Mouse (Mus musculus): ENCODE measurements around the gene Glb1l. TPM values are rescaled to one million over a fixed set of nuclear protein-coding genes. Genes with fewer than 3 reads are reported as not detected.
"Not testable (repeated sequence)": the region's sequence is repeated elsewhere in the genome, so short reads cannot be mapped to it uniquely, and the experiment has no call there.

The Glb1l gene
- polyA plus RNA-seq, 1 experiment from 2014 or later = 15.5 TPM

DNA sequence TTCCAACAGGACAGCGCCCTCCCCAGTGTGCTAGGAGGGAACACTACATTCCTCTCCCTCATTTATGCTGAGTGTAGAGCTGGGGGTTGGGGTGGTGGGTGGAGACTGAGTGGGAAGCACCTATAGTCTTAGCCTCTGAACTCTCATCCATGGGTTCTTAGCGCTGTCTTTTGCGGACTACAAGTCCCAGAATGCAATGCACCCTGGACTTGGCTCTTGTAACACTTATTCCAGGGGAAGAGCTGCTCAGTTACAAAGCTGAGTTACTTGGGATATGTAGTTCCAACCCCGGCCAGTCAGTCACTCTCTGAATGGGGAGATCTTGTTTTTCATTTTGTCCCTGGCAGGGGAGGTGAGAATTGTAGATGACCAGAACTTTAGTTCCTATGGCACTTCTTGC is 34.2 kb upstream of the Glb1l start:
- no peak overlapping the region for H3K9ac ChIP-seq
- H3K4me1 ChIP-seq = peaks cover 13% of the 10 kb centered on the region
- H3K27ac ChIP-seq = no peak overlapping the region
- H3K36me3 ChIP-seq = no peaks in the 10 kb centered on the region; the same call in 1 of the 2 replicates
- H3K4me3 ChIP-seq (replicated peaks) = no peak overlapping the region
- H3K9me3 ChIP-seq = no peaks in the 10 kb centered on the region
- H3K27me3 ChIP-seq (replicated peaks) = no peaks in the 10 kb centered on the region
- 31% methylated on average over 4 of the region's 4 CpGs for WGBS
- peak; percentile 33; the same call in 1 of the 2 replicates for ATAC-seq (ENCODE audit: insufficient read depth, low FRiP score, low read depth)
- no peak overlapping the region for H3K4me2 ChIP-seq

DNA sequence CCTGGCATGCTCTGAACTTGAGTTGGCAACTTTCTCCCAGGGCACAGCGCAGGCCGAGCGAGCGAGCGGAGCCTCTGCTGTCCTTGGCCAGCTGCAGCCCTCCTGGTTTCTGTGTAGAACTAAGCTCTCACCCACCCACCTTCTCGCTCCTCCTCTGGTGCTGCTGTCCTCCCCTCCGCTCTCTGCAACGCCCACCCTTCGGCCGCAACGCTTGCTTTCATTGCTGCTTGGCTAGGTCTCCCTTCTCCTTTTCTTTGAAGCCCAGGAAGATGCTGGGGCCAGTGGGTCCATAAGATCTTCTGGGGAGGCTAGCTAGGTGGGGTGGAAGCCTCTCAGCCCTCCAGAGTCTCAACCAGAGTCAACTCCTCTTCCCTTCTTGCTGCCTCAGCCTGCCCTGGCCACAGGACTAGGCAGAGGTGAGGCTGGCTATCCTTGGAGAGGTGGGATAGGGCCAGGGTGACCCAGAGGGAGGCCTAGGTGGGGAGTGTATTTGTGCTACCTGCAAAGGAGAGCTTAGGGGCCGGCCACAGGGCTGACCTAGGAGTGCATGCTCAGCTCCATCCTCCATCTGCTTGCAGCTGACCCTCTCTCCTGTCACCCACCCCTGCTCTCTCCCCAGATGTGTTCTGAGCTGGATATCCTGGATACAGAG is 33.7 kb upstream of the Glb1l start:
- H3K27ac ChIP-seq = no peak overlapping the region
- WGBS = 93% methylated on average over 12 of the region's 12 CpGs
- no peak for ATAC-seq (ENCODE audit: insufficient read depth, low FRiP score, low read depth)
- no peak overlapping the region for H3K9ac ChIP-seq
- no peak overlapping the region for H3K4me2 ChIP-seq
- H3K4me3 ChIP-seq (replicated peaks) = no peak overlapping the region
- no peaks in the 10 kb centered on the region for H3K9me3 ChIP-seq
- peaks cover 13% of the 10 kb centered on the region for H3K4me1 ChIP-seq
- H3K36me3 ChIP-seq = no peaks in the 10 kb centered on the region; the same call in 1 of the 2 replicates
- no peaks in the 10 kb centered on the region for H3K27me3 ChIP-seq (replicated peaks)

DNA sequence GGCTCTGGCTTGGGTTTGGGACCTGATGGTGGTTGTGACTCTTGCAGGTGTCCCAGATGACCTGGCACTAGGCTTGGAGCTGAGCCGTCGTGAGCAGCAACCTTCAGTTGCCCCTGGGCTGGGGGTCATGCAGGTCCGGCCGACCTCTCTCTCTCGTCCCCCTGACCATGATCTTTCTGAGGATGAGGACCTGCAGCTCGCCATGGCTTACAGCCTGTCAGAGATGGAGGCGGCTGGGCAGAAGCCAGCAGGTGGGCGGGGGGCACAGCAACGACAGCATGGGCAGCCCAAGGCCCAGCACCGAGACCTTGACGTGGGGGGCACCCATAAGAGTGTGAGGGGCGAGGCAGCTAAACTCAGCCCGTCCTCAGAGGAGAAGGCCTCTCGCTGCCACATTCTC is 32.8 kb upstream of the Glb1l start:
- H3K9ac ChIP-seq = no peak overlapping the region
- WGBS = 84% methylated on average over 14 of the region's 14 CpGs
- peaks cover 11% of the 10 kb centered on the region for H3K4me1 ChIP-seq
- ATAC-seq (ENCODE audit: insufficient read depth, low FRiP score, low read depth) = no peak
- no peak overlapping the region for H3K27ac ChIP-seq
- no peak overlapping the region for H3K4me2 ChIP-seq
- H3K9me3 ChIP-seq = no peaks in the 10 kb centered on the region
- H3K4me3 ChIP-seq (replicated peaks) = no peak overlapping the region
- H3K36me3 ChIP-seq = no peaks in the 10 kb centered on the region; the same call in 1 of the 2 replicates
- no peaks in the 10 kb centered on the region for H3K27me3 ChIP-seq (replicated peaks)

DNA sequence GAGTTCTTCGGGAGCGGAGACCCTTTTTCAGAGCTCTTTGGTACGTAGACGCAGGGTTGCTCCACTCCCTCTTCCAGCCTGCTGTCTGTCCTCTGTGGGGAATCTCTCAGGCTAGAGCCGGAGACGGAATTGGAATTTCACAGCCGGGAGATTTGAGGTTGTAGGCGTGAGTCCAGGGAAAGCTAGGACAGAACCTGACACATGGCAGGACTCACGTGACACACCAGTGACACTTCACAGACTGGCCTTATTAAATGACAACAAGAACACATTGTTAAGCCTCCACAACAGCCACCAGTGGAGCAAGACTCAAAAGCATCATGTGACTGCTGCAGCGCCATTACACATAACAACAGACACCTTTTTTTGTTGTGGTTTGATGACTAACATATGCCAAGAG is 29.0 kb upstream of the Glb1l start:
- no peaks in the 10 kb centered on the region for H3K9me3 ChIP-seq
- WGBS = 83% methylated on average over 10 of the region's 10 CpGs
- no peak overlapping the region for H3K27ac ChIP-seq
- ATAC-seq (ENCODE audit: insufficient read depth, low FRiP score, low read depth) = no peak
- no peak overlapping the region for H3K4me3 ChIP-seq (replicated peaks)
- H3K4me1 ChIP-seq = peaks cover 12% of the 10 kb centered on the region; the same call in 1 of the 2 replicates
- H3K9ac ChIP-seq = no peak overlapping the region
- no peaks in the 10 kb centered on the region; the same call in 1 of the 2 replicates for H3K36me3 ChIP-seq
- H3K4me2 ChIP-seq = no peak overlapping the region
- no peaks in the 10 kb centered on the region for H3K27me3 ChIP-seq (replicated peaks)

DNA sequence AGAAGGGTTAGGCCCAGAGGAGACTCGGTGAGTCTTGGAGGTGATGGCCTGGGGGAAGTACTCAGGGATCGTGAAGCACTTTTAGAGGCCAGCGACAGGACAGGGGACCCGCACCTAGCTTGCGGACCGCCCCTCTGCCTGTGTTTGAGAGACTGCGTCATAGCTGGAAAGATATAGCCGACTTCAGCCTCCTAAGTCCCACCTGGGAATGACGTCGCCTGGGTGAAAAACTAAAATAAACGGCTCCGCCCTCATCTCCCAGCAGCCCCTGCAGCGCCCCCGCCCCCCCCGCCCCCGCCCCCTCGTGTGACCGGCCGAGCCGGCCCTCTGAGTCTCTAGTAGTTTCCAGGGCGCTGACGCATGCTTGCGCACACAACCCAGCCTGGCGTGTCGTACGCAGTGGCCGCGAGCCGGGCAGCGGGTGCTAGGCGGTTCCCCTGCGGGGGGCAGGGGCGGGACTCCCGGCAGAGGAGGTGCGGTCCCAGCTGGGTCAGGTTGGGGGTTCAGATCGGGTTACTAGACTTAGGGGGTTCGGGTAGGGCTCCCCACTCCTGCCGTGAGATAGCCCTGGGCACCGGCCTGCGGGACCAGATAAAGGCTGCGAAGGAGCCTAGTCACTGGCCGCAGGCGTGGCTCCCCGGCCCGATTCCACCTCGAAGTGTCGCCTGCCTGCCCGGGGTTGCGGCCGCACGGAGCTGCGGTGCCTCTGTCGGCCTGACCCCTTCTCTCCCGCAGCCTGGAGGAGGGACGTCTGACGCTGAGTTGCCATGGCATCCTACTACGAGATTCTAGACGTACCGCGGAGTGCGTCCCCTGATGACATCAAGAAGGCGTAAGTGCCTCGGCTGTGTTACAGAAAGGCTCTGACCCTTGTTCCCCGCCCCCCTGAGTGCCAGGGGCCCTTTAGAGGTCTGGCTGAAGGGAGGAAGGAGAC is 25.8 kb upstream of the Glb1l start, which contains the start of gene Dnajb2:
Gene Dnajb2, plus strand, starts transcription at position 290 of the 934 bp plus-strand sequence.
- no peaks in the 10 kb centered on the region for H3K27me3 ChIP-seq (replicated peaks)
- peaks cover 14% of the 10 kb centered on the region; the same call in 1 of the 2 replicates for H3K4me1 ChIP-seq
- no peaks in the 10 kb centered on the region for H3K9me3 ChIP-seq
- H3K4me3 ChIP-seq (replicated peaks) = peak within 1 kb of the TSS; percentile 72
- peak within 1 kb of the TSS; percentile 65 for H3K9ac ChIP-seq
- WGBS = under 1% methylated on average over 63 of the region's 64 CpGs
- peak within 1 kb of the TSS; percentile 97 for H3K4me2 ChIP-seq
- peak; percentile 94 for ATAC-seq (ENCODE audit: insufficient read depth, low FRiP score, low read depth)
- H3K27ac ChIP-seq = peak within 1 kb of the TSS; percentile 91
- no peaks in the 10 kb centered on the region for H3K36me3 ChIP-seq

DNA sequence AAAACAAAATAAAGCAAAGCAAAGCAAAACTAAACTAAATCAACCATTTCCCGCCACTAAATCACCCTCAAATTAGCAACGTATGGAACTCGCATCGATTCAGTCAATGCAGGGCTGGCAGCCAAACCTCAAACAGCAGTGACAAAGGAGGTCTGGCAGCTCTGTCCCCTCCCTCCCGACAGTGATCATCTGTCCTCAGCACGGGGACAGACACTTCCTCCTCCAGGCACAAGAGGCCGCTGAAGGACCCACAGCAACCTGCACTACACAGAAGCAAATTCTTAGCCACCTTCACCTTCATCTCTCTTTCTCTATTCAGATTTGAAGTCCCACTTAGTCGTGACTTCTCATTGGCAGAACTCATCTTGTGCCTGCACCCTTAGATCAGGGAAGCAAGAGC is 24.0 kb upstream of the Glb1l start:
- peak overlapping the region; percentile 33; the same call in 1 of the 2 replicates for H3K4me2 ChIP-seq
- WGBS = 3% methylated on average over 8 of the region's 8 CpGs

DNA sequence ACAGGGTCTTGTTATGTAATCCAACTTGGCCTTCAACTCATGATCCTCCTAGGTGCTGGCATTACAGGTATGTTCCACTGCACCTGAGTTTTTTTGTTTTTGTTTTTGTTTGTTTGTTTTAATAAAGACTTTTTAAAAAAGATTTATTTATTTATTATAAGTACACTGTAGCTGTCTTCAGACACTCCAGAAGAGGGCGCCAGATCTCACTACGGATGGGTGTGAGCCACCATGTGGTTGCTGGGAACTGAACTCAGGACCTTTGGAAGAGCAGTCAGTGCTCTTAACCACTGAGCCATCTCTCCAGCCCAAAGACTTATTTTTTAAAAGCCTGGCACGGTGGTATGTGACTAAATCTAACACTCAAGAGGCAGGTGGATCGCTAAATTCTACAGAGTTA is 21.9 kb upstream of the Glb1l start:
- not testable (repeated sequence) for ATAC-seq (ENCODE audit: insufficient read depth, low FRiP score, low read depth); H3K27me3 ChIP-seq (replicated peaks); H3K4me2 ChIP-seq; H3K9me3 ChIP-seq; H3K9ac ChIP-seq; H3K36me3 ChIP-seq; H3K27ac ChIP-seq; H3K4me3 ChIP-seq (replicated peaks)
- H3K4me1 ChIP-seq = peaks cover 12% of the 10 kb centered on the region; the same call in 1 of the 2 replicates
- 69% methylated on average over 4 of the region's 4 CpGs for WGBS

More for the DNA sequence above, 24.0 kb upstream of the Glb1l start:
- no peak overlapping the region for H3K27ac ChIP-seq
- no peak overlapping the region for H3K4me3 ChIP-seq (replicated peaks)
- H3K4me1 ChIP-seq = peaks cover 14% of the 10 kb centered on the region; the same call in 1 of the 2 replicates
- ATAC-seq (ENCODE audit: insufficient read depth, low FRiP score, low read depth) = no peak
- H3K9ac ChIP-seq = no peak overlapping the region
- no peaks in the 10 kb centered on the region for H3K27me3 ChIP-seq (replicated peaks)
- H3K9me3 ChIP-seq = no peaks in the 10 kb centered on the region
- no peaks in the 10 kb centered on the region for H3K36me3 ChIP-seq

DNA sequence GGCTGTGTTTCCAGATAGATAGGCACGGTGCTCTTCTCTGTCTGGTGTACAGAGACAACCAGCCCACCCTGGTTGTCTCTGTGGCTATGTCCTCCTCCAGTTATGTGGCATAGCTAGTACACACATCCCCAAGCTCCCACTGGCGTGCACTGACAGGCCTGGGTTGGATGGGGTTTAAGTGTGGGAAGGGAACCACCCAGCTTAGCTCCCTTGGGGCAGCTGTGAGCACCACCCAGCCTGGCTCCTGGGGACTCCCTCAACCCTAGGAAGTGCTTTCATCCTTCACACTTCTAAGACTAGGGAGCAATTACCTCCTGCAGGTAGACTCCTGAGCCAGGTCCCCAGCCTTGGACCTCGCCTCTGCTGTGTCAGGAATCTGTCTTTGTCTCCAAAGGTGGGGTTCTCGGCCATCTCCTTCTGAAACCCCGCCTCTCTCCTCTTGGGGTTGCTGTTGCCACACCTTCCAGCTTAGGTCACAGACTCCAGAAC is 21.1 kb upstream of the Glb1l start, which contains the start of gene A630095N17Rik:
Gene A630095N17Rik, minus strand, starts transcription at position 439 of the 489 bp plus-strand sequence.
- H3K4me3 ChIP-seq (replicated peaks) = no peak within 1 kb of the TSS
- H3K4me2 ChIP-seq = no peak within 1 kb of the TSS
- H3K9ac ChIP-seq = no peak within 1 kb of the TSS
- H3K4me1 ChIP-seq = 0 out of 2 replicates have a peak, but pooled peaks cover 5% of the 10 kb centered on the region
- no peaks in the 10 kb centered on the region for H3K27me3 ChIP-seq (replicated peaks)
- no peaks in the 10 kb centered on the region for H3K9me3 ChIP-seq
- 0 out of 2 replicates have a peak within 1 kb of the TSS, but pooled peaks have one; percentile 1 for H3K27ac ChIP-seq
- ATAC-seq (ENCODE audit: insufficient read depth, low FRiP score, low read depth) = no peak
- WGBS = 67% methylated on average over 5 of the region's 5 CpGs
- no peaks in the 10 kb centered on the region for H3K36me3 ChIP-seq

DNA sequence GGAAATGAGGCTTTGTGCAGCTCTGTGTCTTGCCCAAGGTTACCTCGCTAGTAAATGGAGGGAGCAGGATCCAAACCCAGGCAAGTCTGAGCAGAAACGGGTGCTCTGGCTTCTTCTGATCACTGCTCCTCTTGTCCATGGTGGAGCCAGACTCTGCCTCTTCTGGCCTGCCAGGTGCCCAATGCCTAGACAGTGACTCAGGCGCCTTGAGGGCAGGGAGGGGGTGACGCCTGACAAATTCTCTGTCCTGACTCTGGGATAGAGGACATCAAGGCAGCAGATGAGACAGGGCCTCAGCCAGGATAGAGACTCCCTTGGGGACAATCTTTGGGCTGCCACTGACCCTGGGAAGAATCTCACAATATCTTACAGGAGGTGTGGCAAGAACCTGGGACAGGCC is 20.6 kb upstream of the Glb1l start:
- Histone ChIP-seq H3K36me3 (no peaks in the 10 kb centered on the region), H3K27me3 (replicated peaks) (no peaks in the 10 kb centered on the region), H3K4me1 (0 out of 2 replicates have a peak, but pooled peaks cover 4% of the 10 kb centered on the region), H3K4me3 (replicated peaks) (no peak overlapping the region), H3K9ac (no peak overlapping the region), H3K27ac (0 out of 2 replicates have a peak overlapping the region, but pooled peaks have one; percentile 1), H3K9me3 (no peaks in the 10 kb centered on the region), H3K4me2 (no peak overlapping the region)
- WGBS = 71% methylated on average over 4 of the region's 4 CpGs
- no peak for ATAC-seq (ENCODE audit: insufficient read depth, low FRiP score, low read depth)

DNA sequence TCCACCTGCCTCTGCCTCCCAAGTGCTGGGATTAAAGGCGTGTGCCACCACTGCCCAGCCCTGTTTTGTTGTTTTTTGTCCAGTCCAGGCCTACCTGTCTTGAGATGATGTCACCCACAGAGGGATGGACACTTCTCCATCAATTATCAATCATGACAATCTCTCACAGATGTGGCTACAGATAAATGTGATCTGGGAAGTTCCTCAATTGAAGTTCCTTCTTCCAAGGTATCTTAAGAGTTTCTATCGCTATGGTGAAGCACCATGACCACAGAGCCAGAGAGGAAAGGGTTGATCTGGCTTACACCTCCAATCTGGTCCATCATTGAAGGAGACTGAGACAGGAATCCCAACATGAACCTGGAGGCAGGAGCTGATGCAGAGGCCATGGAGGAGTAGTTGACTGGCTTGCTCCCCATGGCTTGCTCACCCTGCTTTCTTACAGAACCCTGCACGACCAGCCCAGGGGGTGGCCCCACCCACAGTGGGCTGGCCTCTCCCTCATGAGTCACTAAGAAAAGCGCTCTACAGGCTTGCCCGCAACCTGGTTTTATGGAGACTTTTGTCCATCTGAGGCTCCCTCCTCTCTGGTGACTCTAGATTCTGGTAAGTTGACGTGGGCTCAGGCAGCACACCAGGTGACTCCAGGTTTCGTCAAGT is 19.9 kb upstream of the Glb1l start:
- ATAC-seq (ENCODE audit: insufficient read depth, low FRiP score, low read depth) = no peak; the same call in 1 of the 2 replicates

DNA sequence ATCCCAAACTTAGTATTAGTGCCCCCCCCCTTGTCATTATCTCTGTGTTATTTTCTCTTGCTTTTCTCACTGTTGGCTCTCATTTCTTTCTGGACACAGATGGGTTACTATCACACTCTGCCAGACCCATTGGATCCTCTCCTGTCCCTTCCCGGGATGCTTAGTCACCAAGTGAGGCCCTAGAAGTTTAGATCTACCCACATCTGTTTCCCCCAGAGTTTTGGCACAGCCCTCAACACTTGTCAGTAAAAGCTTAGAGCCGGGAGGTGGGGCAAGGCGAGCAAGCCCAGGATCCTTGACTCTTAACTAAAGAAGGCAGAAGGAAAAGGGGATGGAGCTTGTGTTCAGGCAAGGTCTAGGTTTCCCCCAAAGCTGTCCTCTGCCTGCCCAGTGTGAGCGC is 18.5 kb upstream of the Glb1l start:
- H3K27ac ChIP-seq = no peak overlapping the region
- H3K4me2 ChIP-seq = no peak overlapping the region
- no peak overlapping the region for H3K9ac ChIP-seq
- no peaks in the 10 kb centered on the region for H3K27me3 ChIP-seq (replicated peaks)
- no peaks in the 10 kb centered on the region for H3K9me3 ChIP-seq
- no peaks in the 10 kb centered on the region for H3K36me3 ChIP-seq
- H3K4me3 ChIP-seq (replicated peaks) = no peak overlapping the region
- 66% methylated on average over 4 of the region's 4 CpGs for WGBS
- H3K4me1 ChIP-seq = no peaks in the 10 kb centered on the region
- ATAC-seq (ENCODE audit: insufficient read depth, low FRiP score, low read depth) = no peak

More for the DNA sequence above, 19.9 kb upstream of the Glb1l start:
- 64% methylated on average over 7 of the region's 7 CpGs for WGBS
- Histone ChIP-seq H3K4me2 (no peak overlapping the region), H3K9ac (no peak overlapping the region), H3K36me3 (no peaks in the 10 kb centered on the region), H3K27me3 (replicated peaks) (no peaks in the 10 kb centered on the region), H3K27ac (0 out of 2 replicates have a peak overlapping the region, but pooled peaks have one; percentile 1), H3K4me1 (0 out of 2 replicates have a peak, but pooled peaks cover 4% of the 10 kb centered on the region), H3K9me3 (no peaks in the 10 kb centered on the region), H3K4me3 (replicated peaks) (no peak overlapping the region)
